8 mouse cellular contexts compared by ENCODE assay signal in genomic region chr2:33179930-33180630, GRCm38 (mm10). TPM values are rescaled to one million over a fixed set of nuclear protein-coding genes. Genes with fewer than 3 reads are reported as not detected.
DNase-seq lines count a peak whose midpoint lies in the region; ATAC-seq lines count a peak whose summit lies in the region.

No protein-coding gene starts in this region.

- ATAC-seq in frontal cortex, adult (ENCODE audit: low TSS enrichment) = 0 out of 2 replicates have a peak, but pooled peaks have one; percentile 25
- ATAC-seq in megakaryocyte progenitor cell, adult 5-6 weeks (replicated peaks; ENCODE audit: poor library complexity) = no peak

- no peak for DNase-seq in frontal cortex, postnatal 10 days (ENCODE audit: low spot score in 2 of 2)
- peak; percentile 39 for DNase-seq in CD4-positive, CD25-positive, alpha-beta regulatory T cell, adult 2 months (ENCODE audit: low read depth, low spot score)
- peak; percentile 61 for DNase-seq in forelimb bud, embryonic 11.5 days (ENCODE audit: low read depth, low spot score)
- DNase-seq in kidney, postnatal 36 days = peak; percentile 83 to 91
- DNase-seq in urinary bladder, postnatal 10 days (ENCODE audit: low spot score) = no peak
- DNase-seq in urinary bladder, postnatal 14 days (ENCODE audit: low spot score) = no peak

RNA-seq across cellular contexts. Expression of gene Angptl2, which starts 35.8 kb away (rescaled TPM):
- 0.74 and 0.78 TPM in 2 replicates for total RNA-seq in megakaryocyte progenitor cell, adult 5-6 weeks (2015)
- total RNA-seq in megakaryocyte progenitor cell, adult 5-6 weeks (2017) = 1.7 and 2.4 TPM in 2 replicates

RNA-seq across cellular contexts. Expression of gene Garnl3, which starts 48.6 kb away (rescaled TPM):
- 0.12 TPM in 1 of 2 replicates, not detected in the other for total RNA-seq in megakaryocyte progenitor cell, adult 5-6 weeks (2015)
- 0.03 TPM in 1 of 2 replicates, not detected in the other for total RNA-seq in megakaryocyte progenitor cell, adult 5-6 weeks (2017)

Comparison
In these comparisons a context has a peak if more than half of its experiments do, and no peak if none do; other contexts are left out.
1. DNase-seq: peak in CD4-positive, CD25-positive, alpha-beta regulatory T cell, adult 2 months (single experiment), forelimb bud, embryonic 11.5 days (single experiment) and kidney, postnatal 36 days (2 of 2); none in frontal cortex, postnatal 10 days (0 of 2), urinary bladder, postnatal 10 days (single experiment) and urinary bladder, postnatal 14 days (single experiment).